Mouse (Mus musculus) leukemia stem cell, adult 10-12 weeks (primary cell): ENCODE measurements around the gene Actr8. TPM values are rescaled to one million over a fixed set of nuclear protein-coding genes. Genes with fewer than 3 reads are reported as not detected.

Experiments
- polyA plus RNA-seq: library from polyadenylated mRNA; stranded (reverse); fragments of >175 nt; gene quantifications from 2 replicates; pipeline ENCODE4 v1.2.3, GENCODE M21; 2012; ENCODE audit warnings: low replicate concordance

Gene Actr8
- 14.4 and 45.4 TPM in 2 replicates for polyA plus RNA-seq

DNA sequence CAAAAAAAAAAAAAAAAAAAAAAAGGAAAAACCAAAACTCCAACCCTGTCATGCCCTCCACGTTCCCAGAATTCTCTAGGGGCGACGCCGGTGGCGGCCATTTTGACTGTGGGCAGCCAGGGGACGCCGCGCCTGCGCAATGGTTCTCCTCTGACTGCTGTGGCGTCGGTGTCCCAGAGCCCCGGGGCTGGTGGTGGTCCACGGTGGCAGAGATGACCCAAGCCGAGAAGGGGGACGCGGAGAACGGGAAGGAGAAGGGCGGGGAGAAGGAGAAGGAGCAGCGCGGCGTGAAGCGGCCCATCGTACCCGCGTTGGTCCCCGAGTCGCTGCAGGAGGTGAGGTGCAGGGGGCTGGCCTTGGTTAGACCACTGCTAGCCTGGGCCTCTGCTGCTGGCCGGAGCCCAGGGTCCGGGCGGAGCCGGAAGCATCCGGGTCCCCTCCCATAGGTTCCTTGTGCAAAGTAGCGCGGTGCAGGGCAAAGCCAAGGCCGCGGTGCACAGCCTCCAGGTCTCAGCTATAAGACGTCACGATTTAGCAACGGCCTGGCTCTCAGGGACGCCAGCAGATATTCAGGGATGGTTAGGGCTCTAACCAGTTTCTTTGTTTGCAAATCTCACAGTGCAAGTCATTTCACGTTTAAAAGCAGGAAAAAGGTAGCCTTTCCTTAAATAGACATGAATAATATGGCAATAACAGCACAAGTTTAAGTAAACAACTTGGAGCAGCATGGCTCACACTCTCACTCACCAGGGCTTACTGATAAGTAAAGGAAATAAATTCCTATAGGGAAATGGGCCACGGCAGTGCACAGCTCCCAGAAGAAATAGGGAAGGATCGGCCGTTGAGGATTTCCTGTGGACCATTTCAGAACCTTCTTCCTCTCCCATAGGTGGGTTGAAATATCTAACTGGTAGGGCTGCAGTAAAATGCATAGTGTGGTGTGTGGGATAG is at the start of gene Actr8:
TSS of gene Actr8 (plus strand) at position 84 of the 951 bp plus-strand sequence.

DNA sequence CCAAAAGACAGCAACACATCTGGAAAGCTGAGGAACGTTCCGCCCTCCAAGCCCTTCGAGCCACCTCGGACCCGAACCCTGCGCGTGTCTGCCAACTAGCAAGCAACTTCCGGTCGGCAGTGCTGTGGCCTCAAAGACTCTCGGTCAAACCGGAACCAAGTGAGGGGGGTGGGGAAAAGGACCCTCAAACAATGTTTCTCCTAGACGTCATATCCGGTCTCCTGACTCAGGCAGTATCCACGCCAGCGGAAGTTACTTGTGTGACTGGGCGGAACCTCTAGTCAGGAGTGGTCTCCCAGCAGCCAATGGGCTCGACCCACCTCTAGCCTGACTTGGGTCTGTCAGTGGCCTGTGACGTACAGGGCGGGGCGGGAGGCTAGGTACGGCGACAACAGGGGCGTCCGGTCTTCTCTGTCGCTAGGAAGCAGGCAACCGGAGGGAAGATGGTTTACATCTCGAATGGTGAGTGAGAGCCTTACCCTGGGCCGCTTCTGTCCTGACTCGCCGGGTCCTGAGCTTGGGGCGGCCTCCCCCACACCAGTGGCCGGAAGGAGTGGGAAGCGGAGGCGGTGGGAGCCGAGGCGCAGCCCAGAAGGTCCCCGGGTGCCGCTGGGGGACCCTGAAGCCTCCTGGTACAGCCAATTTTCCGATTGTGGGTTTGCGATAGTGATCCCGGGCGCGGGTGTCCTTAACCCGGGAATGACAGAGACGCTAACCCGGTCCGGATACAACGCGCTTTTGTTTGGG is 9.9 kb upstream of the Actr8 start, which contains the start of gene Selenok:
TSS of gene Selenok (plus strand) at position 234 of the 747 bp plus-strand sequence.

DNA sequence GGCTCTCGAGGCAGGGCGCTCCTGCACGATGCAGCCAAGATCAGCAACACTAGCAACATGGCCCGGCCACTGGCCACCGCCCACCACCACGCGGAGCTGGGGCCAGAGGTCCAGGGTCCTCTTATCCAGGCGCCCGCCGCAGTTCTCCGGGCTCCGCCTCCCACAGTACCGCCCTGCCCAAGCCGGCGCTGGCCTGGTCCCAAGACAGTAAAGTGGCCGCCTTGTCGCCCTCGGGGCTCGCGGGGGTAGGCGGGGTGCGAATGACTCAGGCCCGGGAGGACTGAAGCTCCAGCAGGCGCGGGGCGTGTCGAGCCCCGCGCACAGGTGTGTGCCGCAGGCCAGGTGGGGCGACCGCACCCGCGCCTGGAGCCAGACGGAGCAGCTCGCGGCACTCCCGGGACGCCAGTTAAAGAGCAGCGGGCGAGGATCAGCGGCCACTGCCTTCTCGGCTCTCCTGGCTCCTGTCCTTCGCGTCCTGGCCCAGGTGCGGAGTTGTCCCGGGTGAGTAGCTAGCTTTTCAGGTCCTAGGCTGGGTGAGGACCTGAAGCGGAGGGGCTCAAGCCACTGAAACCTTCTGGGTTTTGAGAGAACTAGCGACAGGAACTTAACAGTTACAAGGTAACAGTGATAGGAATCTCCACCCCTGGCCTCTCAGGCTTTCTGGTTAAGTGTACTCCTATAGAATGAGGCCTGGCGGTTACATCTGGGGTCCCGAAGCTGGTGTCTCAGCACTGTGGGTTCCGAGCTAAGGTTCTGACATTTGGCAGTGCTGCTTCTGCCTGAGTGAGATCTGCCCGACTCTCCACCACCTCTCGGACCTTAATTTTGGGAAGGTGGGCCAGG is 30.8 kb downstream of the Actr8 start, which contains the start of the genes Il17rb and Chdh:
TSS of gene Il17rb (minus strand) at position 164 of the 843 bp plus-strand sequence.
TSS of gene Chdh (plus strand) at position 291 of the 843 bp plus-strand sequence.

Other genes starting within 250 kb of the Actr8 start
- gene Selenok, start 10.0 kb upstream of the Actr8 start, polyA plus RNA-seq, result 5.3 and 6.3 TPM in 2 replicates
- gene Il17rb, start 30.6 kb downstream of the Actr8 start, polyA plus RNA-seq, result 0.56 TPM in 1 of 2 replicates, not detected in the other
- gene Chdh, start 30.7 kb downstream of the Actr8 start, polyA plus RNA-seq, result 0.24 and 0.26 TPM in 2 replicates